Mouse (Mus musculus) kidney, adult 2 months (tissue): ENCODE data around the gene Rbm28.

Experiments
- CTCF ChIP-seq: fragments of 200-500 bp; conservative IDR thresholded peaks from 2 replicates; pipeline ENCODE4 v1.5.1; 2011; ENCODE audit warnings: low read depth, mild to moderate bottlenecking, control low read depth, low read length, moderate library complexity, mixed read lengths; ENCODE audit not compliant: insufficient read depth, insufficient read length
- POLR2A ChIP-seq: fragments of 200-500 bp; IDR thresholded peaks from one replicate; pipeline ENCODE4 v1.6.1; 2011; ENCODE audit warnings: low read depth, low read length, control low read depth

- TF ChIP-seq CTCF (no peak), POLR2A (no peak)
Observed at GRCm38 (mm10) chr6:29213436-29213835, 48.6 kb upstream of the Rbm28 start.
